Mouse (Mus musculus): ENCODE results near the gene Lyar.

Gene Lyar

GRCm38 (mm10) chr5:38255644-38256043 is 35.4 kb downstream of the Lyar start:
- DNase-seq (ENCODE audit: low read depth), result no peak

GRCm38 (mm10) chr5:38256551-38256950 is 36.3 kb downstream of the Lyar start:
- DNase-seq (ENCODE audit: low read depth), result no peak

- no peak for DNase-seq (ENCODE audit: low read depth)
Measured at GRCm38 (mm10) chr5:38258034-38258772, 37.9 kb downstream of the Lyar start.

GRCm38 (mm10) chr5:38258773-38259146 is 38.5 kb downstream of the Lyar start:
- no peak for DNase-seq (ENCODE audit: low read depth)

- DNase-seq (ENCODE audit: low read depth), result peak; percentile 28
Measured at GRCm38 (mm10) chr5:38259455-38260106, 39.3 kb downstream of the Lyar start.

GRCm38 (mm10) chr5:38260107-38260682 is 39.9 kb downstream of the Lyar start, which contains the start of gene Tmem128:
Tmem128 (plus strand) TSS chr5:38260185.
- DNase-seq (ENCODE audit: low read depth), result peak; percentile 80

GRCm38 (mm10) chr5:38270942-38271341 is 50.7 kb downstream of the Lyar start:
- DNase-seq (ENCODE audit: low read depth), result no peak

GRCm38 (mm10) chr5:38273831-38274230 is 53.6 kb downstream of the Lyar start:
- no peak for DNase-seq (ENCODE audit: low read depth)

GRCm38 (mm10) chr5:38275771-38276170 is 55.5 kb downstream of the Lyar start, which contains the start of gene Otop1:
Otop1 (plus strand) TSS chr5:38275972.
- no peak for DNase-seq (ENCODE audit: low read depth)

- DNase-seq (ENCODE audit: low read depth), result no peak
Measured at GRCm38 (mm10) chr5:38276451-38276850, 56.2 kb downstream of the Lyar start.

- no peak for DNase-seq (ENCODE audit: low read depth)
Measured at GRCm38 (mm10) chr5:38277098-38277866, 57.0 kb downstream of the Lyar start.

- DNase-seq (ENCODE audit: low read depth), result no peak
Measured at GRCm38 (mm10) chr5:38277936-38278600, 57.8 kb downstream of the Lyar start.

GRCm38 (mm10) chr5:38280075-38280474 is 59.8 kb downstream of the Lyar start:
- no peak for DNase-seq (ENCODE audit: low read depth)

Data from naive thymus-derived CD4-positive, alpha-beta T cell, adult 2 months (primary cell).